Mouse (Mus musculus) central nervous system, embryonic 14 days (tissue): Measurements from ENCODE around the gene Slc35g1. TPM values are rescaled to one million over a fixed set of nuclear protein-coding genes. Genes with fewer than 3 reads are reported as not detected.

ENCODE experiments used
- polyA plus RNA-seq: library from polyadenylated mRNA; depleted of rRNA; stranded (reverse); fragments of >200 nt; gene quantifications from 2 replicates; pipeline ENCODE4 v1.2.3, GENCODE M21; 2012; rRNA removed

Slc35g1 gene
- 2.2 and 2.5 TPM in 2 replicates for polyA plus RNA-seq

DNA sequence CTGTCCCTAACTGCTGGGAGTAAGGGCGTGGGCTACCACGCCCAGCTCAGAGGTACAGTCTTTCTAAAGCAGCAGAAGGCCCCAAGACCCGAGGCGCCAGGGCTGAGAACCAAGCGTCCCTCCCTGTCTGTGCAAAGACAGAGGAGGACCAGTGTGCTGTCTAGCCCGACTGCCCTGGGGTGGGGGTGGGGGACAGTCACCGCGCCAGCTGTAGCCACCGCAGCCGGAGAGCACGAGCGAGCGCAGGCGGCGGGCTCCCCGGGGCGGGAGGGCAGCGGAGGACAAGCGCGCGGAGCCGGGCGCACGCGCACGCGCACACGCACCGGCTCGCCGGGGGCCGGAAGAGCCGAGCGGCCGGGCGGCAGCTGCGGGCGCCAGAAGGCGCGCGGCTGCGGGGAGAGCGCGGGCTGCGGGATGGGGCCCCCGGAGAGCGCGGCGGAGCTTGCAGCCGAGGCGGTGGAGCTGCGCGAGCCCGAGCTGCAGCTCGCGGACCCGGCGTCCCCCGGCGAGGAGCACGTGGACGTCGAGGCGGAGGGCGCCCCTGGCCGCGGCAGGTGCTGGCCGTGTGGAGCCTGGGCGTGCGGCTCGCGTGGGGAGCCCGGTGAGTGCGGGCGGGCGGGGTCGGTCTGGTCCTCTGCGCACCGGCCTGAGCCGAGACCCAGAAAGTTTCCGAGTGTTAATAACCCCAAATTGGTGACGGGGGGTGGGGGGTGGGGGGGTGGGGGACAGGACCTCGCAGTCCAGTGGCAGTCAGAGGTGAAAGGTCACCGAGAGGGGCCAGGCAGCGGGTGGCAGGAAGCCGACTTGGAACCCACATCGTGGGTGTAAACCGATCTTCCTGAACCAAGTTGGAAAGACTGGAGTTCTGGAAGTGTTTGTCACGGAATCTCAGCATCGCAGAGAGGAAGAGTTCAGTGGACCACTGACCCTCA lies at the start of gene Slc35g1:
Gene Slc35g1, plus strand, starts transcription at position 280 of the 932 bp plus-strand sequence.

Other genes starting within 250 kb of the Slc35g1 start
- gene Fra10ac1, start 171.8 kb upstream of the Slc35g1 start, polyA plus RNA-seq: 36.0 and 42.7 TPM in 2 replicates
- 8.7 and 9.1 TPM in 2 replicates for gene Lgi1, start 131.4 kb upstream of the Slc35g1 start, polyA plus RNA-seq
- 6.2 and 6.3 TPM in 2 replicates for gene Plce1, start 85.1 kb downstream of the Slc35g1 start, polyA plus RNA-seq